Mouse (Mus musculus): ENCODE measurements around the gene Aldh16a1. TPM values are rescaled to one million over a fixed set of nuclear protein-coding genes. Genes with fewer than 3 reads are reported as not detected.
"Not testable (repeated sequence)": the region's sequence is repeated elsewhere in the genome, so short reads cannot be mapped to it uniquely, and the experiment has no call there.

Gene Aldh16a1
- polyA plus RNA-seq, 1 experiment from 2014 or later = 49.1 TPM

DNA sequence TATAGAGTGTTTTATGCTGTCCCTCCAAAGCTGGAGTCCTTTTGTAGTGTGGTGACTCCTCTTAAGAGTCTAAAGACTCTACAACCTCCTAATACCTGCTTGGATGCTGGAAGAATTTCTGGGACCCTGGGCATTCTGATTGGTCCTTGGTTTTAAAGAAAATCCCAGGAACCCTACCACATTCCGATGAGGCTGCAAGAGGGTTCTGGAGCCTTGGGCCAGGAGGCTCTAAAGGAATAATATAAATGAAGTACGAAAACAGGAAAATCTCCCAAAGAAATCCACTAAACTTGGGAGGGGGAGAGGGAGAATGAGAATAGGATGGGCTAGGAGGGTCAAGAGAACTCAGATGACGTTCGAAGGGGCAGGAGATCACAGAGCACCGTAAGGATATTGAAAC lies 798 bp downstream of the Aldh16a1 start:
- Histone ChIP-seq H3K4me2 (peak overlapping the region; percentile 58), H3K27ac (peak overlapping the region; percentile 99), H3K4me3 (peak overlapping the region; percentile 78), H3K4me1 (peaks cover 14% of the 10 kb centered on the region; the same call in 1 of the 2 replicates), H3K9me3 (no peaks in the 10 kb centered on the region), H3K9ac (peak overlapping the region; percentile 85), H3K27me3 (no peaks in the 10 kb centered on the region), H3K36me3 (peaks cover 18% of the 10 kb centered on the region)
- WGBS = 2% methylated on average over 5 of the region's 5 CpGs
- ATAC-seq (ENCODE audit: insufficient number of reproducible peaks, low FRiP score, low TSS enrichment, low read depth) = no peak

DNA sequence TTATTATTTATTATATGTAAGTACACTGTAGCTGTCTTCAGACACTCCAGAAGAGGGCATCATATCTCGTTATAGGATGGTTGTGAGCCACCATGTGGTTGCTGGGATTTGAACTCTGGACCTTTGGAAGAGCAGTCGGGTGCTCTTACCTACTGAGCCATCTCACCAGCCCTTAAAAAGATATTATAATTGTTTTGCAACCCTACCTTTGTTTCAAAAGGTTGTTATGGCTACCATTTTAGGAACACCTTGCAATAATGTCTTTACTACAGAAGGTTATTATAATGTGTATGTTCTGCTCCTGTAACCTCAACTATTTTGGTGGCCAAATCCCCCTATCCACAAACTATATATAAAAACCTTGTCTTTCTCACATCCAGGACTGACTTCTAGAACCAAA lies 1.3 kb downstream of the Aldh16a1 start:
- peak overlapping the region; percentile 78; the same call in 1 of the 2 replicates for H3K4me3 ChIP-seq
- H3K9me3 ChIP-seq; H3K27me3 ChIP-seq; ATAC-seq (ENCODE audit: insufficient number of reproducible peaks, low FRiP score, low TSS enrichment, low read depth); H3K9ac ChIP-seq: not testable (repeated sequence)
- H3K36me3 ChIP-seq = peaks cover 18% of the 10 kb centered on the region
- 0 out of 2 replicates have a peak overlapping the region, but pooled peaks have one; percentile 99 for H3K27ac ChIP-seq
- H3K4me1 ChIP-seq = peaks cover 14% of the 10 kb centered on the region; the same call in 1 of the 2 replicates
- H3K4me2 ChIP-seq = peak overlapping the region; percentile 58; the same call in 1 of the 2 replicates
- 96% methylated on average over 2 of the region's 2 CpGs for WGBS

DNA sequence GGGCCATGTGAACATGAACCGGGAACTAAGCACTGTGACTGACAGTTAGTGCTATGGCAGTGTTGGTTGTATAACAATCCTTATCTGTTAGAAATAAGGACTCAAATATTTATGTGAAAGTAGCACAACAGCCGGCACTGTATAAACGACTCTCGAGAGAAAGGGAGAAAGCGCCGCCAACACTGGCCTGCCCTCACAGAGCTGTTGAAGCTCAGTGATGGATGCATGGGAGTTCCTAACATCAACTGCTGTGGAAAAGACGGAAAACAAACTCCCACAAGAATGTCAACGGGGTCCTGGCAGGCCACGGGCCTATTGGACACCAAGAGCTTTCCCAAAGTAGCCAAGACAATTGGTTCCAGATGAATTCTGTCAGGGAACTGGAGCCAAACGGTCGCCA lies 3.1 kb downstream of the Aldh16a1 start:
- ATAC-seq (ENCODE audit: insufficient number of reproducible peaks, low FRiP score, low TSS enrichment, low read depth) = no peak
- H3K4me1 ChIP-seq = peaks cover 14% of the 10 kb centered on the region; the same call in 1 of the 2 replicates
- 33% methylated on average over 11 of the region's 11 CpGs for WGBS
- H3K27ac ChIP-seq = no peak overlapping the region
- H3K4me2 ChIP-seq = no peak overlapping the region
- no peaks in the 10 kb centered on the region for H3K9me3 ChIP-seq
- no peak overlapping the region for H3K4me3 ChIP-seq
- H3K36me3 ChIP-seq = peaks cover 26% of the 10 kb centered on the region
- no peak overlapping the region for H3K9ac ChIP-seq
- H3K27me3 ChIP-seq = no peaks in the 10 kb centered on the region

DNA sequence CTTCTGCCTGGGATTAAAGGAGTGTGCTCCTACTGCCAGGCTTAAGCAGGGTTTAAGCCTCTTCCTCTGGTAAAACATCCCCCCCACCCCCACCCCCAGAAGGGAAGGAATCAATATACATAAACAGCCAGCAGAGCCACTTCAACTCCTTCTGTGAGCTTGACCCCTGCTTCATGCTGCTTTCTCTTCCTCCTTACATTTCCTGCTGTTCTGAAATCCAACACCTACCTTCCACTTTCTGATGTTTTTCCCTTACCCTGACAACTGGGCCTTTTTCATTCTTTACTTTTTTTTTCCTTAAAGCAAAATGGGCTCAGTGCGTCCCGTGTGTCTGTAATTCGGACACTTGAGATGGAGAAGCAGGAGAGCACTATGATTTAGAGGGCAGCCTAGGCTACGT lies 4.1 kb downstream of the Aldh16a1 start:
- Histone ChIP-seq H3K4me3 (no peak overlapping the region), H3K4me1 (peaks cover 11% of the 10 kb centered on the region; the same call in 1 of the 2 replicates), H3K9ac (no peak overlapping the region), H3K9me3 (no peaks in the 10 kb centered on the region), H3K27ac (no peak overlapping the region), H3K4me2 (no peak overlapping the region), H3K27me3 (no peaks in the 10 kb centered on the region), H3K36me3 (peaks cover 36% of the 10 kb centered on the region)
- 42% methylated on average over 4 of the region's 4 CpGs for WGBS
- ATAC-seq (ENCODE audit: insufficient number of reproducible peaks, low FRiP score, low TSS enrichment, low read depth) = no peak

DNA sequence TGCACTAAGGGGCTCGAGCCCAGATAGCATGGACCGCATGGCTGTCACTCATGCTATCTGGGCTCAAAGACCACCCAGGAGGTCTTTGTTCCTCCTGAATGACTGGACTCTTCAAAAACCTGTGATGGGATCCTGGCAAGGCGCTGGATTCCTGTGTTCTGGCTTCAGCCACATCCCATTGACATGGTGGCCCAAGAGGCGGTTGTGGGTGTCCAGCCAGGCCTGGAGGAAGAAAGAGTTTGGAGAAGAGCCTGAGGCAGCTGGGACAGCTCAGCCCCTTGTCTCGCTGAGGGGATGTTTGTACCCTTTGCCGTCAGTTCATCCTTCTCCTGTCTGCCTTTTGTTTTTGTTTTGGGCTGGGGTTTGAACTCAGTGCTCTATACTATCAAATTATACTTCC lies 4.8 kb downstream of the Aldh16a1 start:
- WGBS = 74% methylated on average over 6 of the region's 6 CpGs
- no peak overlapping the region for H3K4me2 ChIP-seq
- peaks cover 5% of the 10 kb centered on the region; the same call in 1 of the 2 replicates for H3K4me1 ChIP-seq
- no peaks in the 10 kb centered on the region for H3K27me3 ChIP-seq
- no peaks in the 10 kb centered on the region for H3K9me3 ChIP-seq
- peaks cover 44% of the 10 kb centered on the region for H3K36me3 ChIP-seq
- no peak overlapping the region for H3K27ac ChIP-seq
- H3K9ac ChIP-seq = no peak overlapping the region
- H3K4me3 ChIP-seq = no peak overlapping the region
- ATAC-seq (ENCODE audit: insufficient number of reproducible peaks, low FRiP score, low TSS enrichment, low read depth) = no peak

DNA sequence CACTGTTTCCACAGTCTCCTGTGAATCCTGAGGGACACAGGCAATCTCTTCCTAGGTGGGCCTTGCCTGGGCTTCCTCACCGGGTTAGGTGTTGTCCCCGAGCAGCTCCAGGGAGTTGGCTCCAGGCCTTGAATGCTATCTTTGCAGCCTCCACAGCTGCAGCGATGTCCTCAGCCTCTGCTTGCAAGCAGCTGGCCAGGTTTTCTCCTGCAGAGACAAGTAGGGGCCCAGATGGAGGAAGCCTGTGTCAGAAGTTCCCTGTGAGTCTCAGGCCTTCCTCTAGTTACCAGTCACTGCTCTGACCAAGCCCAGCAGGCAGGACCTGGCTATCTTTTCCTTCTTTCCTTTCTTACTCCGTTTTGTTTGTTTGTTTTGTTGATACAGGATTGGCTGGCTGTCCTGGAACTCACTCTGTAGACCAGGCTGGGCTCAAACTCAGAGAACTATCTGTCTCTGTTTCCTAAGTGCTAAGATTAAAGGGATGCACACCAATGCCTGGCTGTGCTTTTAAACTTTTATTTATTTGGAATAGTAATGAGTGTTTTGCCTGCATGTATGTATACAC lies 5.8 kb downstream of the Aldh16a1 start:
- ATAC-seq (ENCODE audit: insufficient number of reproducible peaks, low FRiP score, low TSS enrichment, low read depth) = no peak
- Histone ChIP-seq H3K36me3 (peaks cover 53% of the 10 kb centered on the region), H3K4me3 (no peak overlapping the region), H3K27me3 (no peaks in the 10 kb centered on the region), H3K9me3 (no peaks in the 10 kb centered on the region), H3K9ac (no peak overlapping the region), H3K4me1 (peaks cover 4% of the 10 kb centered on the region; the same call in 1 of the 2 replicates), H3K4me2 (no peak overlapping the region), H3K27ac (no peak overlapping the region)
- 58% methylated on average over 4 of the region's 4 CpGs for WGBS

DNA sequence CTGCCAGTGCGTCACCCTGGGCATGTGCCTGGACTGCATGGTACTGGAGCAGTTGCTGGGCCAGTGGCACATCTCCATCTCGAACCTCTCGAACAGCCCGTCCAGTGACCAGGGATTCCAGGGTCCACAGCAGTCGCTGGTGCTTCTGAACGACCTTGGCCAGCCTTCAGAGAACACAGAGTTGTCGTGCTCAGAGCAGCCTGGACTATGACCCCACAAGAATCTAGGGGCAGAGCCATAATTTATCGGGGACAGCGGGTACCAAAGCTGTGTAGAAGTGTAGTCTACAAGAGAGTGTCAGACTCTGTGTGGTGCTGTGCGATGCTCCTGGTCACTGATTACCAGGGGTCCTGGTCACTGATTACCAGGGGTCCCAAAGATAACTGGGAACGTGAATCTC lies 6.5 kb downstream of the Aldh16a1 start:
- ATAC-seq (ENCODE audit: insufficient number of reproducible peaks, low FRiP score, low TSS enrichment, low read depth) = no peak
- Histone ChIP-seq H3K4me1 (no peaks in the 10 kb centered on the region), H3K4me3 (no peak overlapping the region), H3K9ac (no peak overlapping the region), H3K27ac (no peak overlapping the region), H3K9me3 (no peaks in the 10 kb centered on the region), H3K36me3 (peaks cover 60% of the 10 kb centered on the region), H3K4me2 (no peak overlapping the region), H3K27me3 (no peaks in the 10 kb centered on the region)
- WGBS = 88% methylated on average over 11 of the region's 11 CpGs

DNA sequence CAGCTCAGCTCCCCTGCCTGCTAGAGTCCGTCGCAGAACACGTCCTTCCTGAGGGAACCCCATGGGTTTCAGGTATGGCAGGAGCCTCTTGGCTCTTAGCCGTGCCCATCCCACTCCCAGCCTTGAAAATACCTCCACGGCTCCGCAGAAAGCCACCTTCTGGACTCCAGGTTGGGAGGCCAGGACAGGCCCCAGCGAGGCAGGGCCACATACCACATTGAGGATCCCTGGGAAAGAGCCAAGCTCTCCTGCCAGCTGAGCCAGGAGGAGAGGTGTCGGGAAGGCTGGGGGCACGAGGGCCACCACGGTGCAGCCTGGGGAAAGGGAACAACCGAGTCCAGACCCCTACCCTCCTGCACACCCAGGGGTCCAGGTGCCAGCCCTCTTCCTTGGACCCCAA lies 7.1 kb downstream of the Aldh16a1 start:
- Histone ChIP-seq H3K4me3 (no peak overlapping the region), H3K4me1 (no peaks in the 10 kb centered on the region), H3K9ac (no peak overlapping the region), H3K27me3 (no peaks in the 10 kb centered on the region), H3K9me3 (no peaks in the 10 kb centered on the region), H3K4me2 (no peak overlapping the region), H3K36me3 (peaks cover 66% of the 10 kb centered on the region), H3K27ac (no peak overlapping the region)
- 91% methylated on average over 11 of the region's 11 CpGs for WGBS
- ATAC-seq (ENCODE audit: insufficient number of reproducible peaks, low FRiP score, low TSS enrichment, low read depth) = no peak

DNA sequence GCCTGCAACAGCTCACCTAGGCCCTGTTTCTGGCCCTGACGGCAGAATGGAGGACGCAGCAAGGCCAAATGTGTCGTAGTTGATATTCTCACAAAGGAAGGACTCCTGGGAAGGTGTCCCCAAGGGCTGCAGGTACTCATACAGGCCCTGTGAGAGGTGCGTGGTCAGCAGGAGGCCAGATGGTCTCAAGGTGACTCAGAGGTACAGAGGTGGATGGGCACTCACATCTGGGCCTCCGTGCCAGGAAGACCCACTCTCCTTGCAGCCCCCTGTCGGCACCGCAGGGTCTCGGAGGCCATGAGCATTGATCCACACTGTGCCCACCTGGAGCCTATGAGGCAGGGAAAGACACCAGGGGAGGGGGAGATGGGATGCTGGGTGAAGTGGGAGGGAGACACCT lies 8.9 kb downstream of the Aldh16a1 start:
- peaks cover 72% of the 10 kb centered on the region for H3K36me3 ChIP-seq
- no peaks in the 10 kb centered on the region for H3K9me3 ChIP-seq
- no peak overlapping the region for H3K4me2 ChIP-seq
- ATAC-seq (ENCODE audit: insufficient number of reproducible peaks, low FRiP score, low TSS enrichment, low read depth) = no peak
- H3K4me1 ChIP-seq = no peaks in the 10 kb centered on the region
- no peaks in the 10 kb centered on the region for H3K27me3 ChIP-seq
- H3K27ac ChIP-seq = no peak overlapping the region
- H3K4me3 ChIP-seq = no peak overlapping the region
- WGBS = 92% methylated on average over 8 of the region's 8 CpGs
- H3K9ac ChIP-seq = no peak overlapping the region

DNA sequence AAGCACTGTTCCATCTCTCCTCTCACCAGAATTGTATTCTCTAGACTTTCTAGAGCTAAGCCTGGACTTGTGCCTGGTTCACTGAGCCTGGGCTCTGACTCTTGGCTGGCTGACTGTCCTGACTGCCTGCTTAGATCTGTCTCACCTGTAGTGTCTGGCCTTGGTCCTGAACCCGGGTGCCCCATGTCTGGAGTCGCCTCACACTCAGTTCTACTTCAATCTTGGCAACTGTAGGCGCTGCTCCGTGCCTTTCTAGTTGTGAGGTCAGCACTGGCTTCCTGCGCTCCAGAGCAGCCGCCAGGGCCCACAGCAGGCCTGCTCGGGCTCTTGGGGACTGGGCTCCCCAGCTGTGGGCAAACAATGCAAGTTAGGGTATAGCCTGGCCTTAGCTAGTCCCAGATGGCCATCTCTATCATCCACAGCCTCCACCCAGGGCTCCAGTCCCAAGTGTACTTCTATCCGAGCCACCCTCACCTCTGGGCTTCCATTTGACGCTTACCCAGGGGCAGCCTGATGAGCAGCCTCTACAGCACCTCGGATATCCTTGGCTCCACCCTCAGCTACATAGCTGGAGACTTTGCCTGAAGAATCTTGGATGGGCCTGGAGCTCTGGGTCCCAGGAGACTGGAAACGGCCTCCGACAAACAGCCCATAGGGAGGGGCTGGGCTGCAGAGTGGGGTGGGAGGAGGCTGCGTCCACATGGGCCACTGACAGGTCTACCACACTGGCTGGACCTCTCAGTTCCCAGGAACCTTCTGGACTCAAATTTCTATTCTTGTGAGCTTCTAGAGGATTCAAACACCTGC lies 9.8 kb downstream of the Aldh16a1 start:
- H3K4me1 ChIP-seq = no peaks in the 10 kb centered on the region; the same call in 1 of the 2 replicates
- no peak overlapping the region for H3K4me2 ChIP-seq
- 85% methylated on average over 13 of the region's 13 CpGs for WGBS
- H3K36me3 ChIP-seq = peaks cover 72% of the 10 kb centered on the region
- no peak for ATAC-seq (ENCODE audit: insufficient number of reproducible peaks, low FRiP score, low TSS enrichment, low read depth)
- no peak overlapping the region for H3K27ac ChIP-seq
- H3K9ac ChIP-seq = no peak overlapping the region
- no peak overlapping the region for H3K4me3 ChIP-seq
- no peaks in the 10 kb centered on the region for H3K27me3 ChIP-seq
- no peaks in the 10 kb centered on the region for H3K9me3 ChIP-seq

DNA sequence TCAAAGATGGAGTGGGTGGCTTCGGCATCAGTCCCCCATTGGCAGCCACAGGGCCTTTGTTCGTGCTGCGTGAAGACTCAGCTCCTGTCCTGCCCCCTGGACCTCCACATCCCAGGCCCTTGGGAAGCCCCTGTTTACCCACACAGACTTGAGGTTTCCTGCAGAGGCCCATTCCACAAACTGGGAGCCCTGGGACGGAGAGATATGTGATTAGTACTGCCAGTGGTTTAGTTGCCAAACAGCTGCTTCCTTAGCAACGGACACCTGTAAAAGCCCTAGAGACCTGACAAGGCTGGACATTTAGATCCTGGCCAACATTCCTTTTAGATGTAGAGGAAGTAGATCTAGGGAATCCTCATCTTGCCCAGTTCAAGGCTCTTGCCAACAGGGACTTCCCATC lies 12.5 kb downstream of the Aldh16a1 start:
- H3K9me3 ChIP-seq = no peaks in the 10 kb centered on the region
- H3K4me2 ChIP-seq = no peak overlapping the region
- H3K36me3 ChIP-seq = peaks cover 52% of the 10 kb centered on the region
- no peak for ATAC-seq (ENCODE audit: insufficient number of reproducible peaks, low FRiP score, low TSS enrichment, low read depth)
- no peak overlapping the region for H3K4me3 ChIP-seq
- WGBS = 85% methylated on average over 5 of the region's 5 CpGs
- H3K4me1 ChIP-seq = no peaks in the 10 kb centered on the region; the same call in 1 of the 2 replicates
- no peak overlapping the region for H3K27ac ChIP-seq
- H3K9ac ChIP-seq = no peak overlapping the region
- H3K27me3 ChIP-seq = no peaks in the 10 kb centered on the region

DNA sequence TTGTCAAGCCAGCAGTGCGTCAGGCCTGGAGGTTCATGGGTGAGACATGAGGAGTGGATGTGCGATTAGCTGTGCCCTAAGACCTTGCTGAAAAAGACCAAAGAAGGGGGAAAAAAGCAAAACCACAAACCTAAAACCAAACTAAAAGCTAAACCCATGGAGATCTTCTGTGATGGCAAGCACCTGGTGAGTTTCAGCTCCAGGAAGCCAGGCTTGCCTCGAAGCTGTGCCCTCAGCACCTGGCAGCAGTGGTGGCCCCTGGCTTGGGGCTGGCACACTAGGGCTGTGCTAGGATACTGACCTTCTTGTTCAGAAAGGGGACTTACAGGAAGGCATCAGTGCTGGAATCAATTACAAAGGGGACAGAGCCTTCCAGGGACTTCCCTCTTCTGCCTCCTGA lies 13.1 kb downstream of the Aldh16a1 start:
- Histone ChIP-seq H3K4me3 (no peak overlapping the region), H3K9me3 (no peaks in the 10 kb centered on the region), H3K4me2 (no peak overlapping the region), H3K27ac (no peak overlapping the region), H3K9ac (no peak overlapping the region), H3K4me1 (no peaks in the 10 kb centered on the region; the same call in 1 of the 2 replicates), H3K36me3 (peaks cover 46% of the 10 kb centered on the region), H3K27me3 (no peaks in the 10 kb centered on the region)
- no peak for ATAC-seq (ENCODE audit: insufficient number of reproducible peaks, low FRiP score, low TSS enrichment, low read depth)
- WGBS = 92% methylated on average over 3 of the region's 3 CpGs

Measured in limb, embryonic 15.5 days (tissue).